Mouse (Mus musculus) ES-Bruce4 (cell line): ENCODE measurements around the gene Pirb.
"Not testable (repeated sequence)": the region's sequence is repeated elsewhere in the genome, so short reads cannot be mapped to it uniquely, and the experiment has no call there.

Experiments used
- CTCF ChIP-seq: IDR thresholded peaks from one replicate; pipeline ENCODE4 v1.8.1; 2011; ENCODE audit warnings: low read depth, low read length
- EP300 ChIP-seq: IDR thresholded peaks from 2 replicates; pipeline ENCODE4 v1.6.1; 2011; ENCODE audit warnings: low read depth, low read length; ENCODE audit not compliant: insufficient read depth
- POLR2A ChIP-seq: IDR thresholded peaks from one replicate; pipeline ENCODE4 v1.8.1; 2011; ENCODE audit warnings: low read length; ENCODE audit not compliant: insufficient read depth

- TF ChIP-seq EP300, CTCF, POLR2A: not testable (repeated sequence)
These were observed at the start of gene Pirb for GRCm38 (mm10) chr7:3720268-3720667.
